Mouse (Mus musculus) forebrain, embryonic 14.5 days (tissue): ENCODE data around the gene Dapp1. TPM values are rescaled to one million over a fixed set of nuclear protein-coding genes. Genes with fewer than 3 reads are reported as not detected.

Source experiments
- ATAC-seq: fragments of 200-750 bp; cut with Nextera tagmentation; 2 replicates; pipeline ENCODE4 v1.8.0; 2017; ENCODE audit warnings: mild to moderate bottlenecking, moderate library complexity
- DNase-seq: peaks from one replicate; pipeline ENCODE4 v3.0.0-alpha.2; 2015; ENCODE audit warnings: low spot score
- H3K27ac ChIP-seq: fragments of 300-500 bp; sonication (generic); 2 replicates; pipeline ENCODE4 v1.5.1; 2014; ENCODE audit warnings: low read depth, mild to moderate bottlenecking, control low read depth, low read length, moderate library complexity
- H3K27me3 ChIP-seq: fragments of 300-500 bp; sonication (generic); replicated peaks from 2 replicates; pipeline ENCODE4 v1.6.1; 2014; ENCODE audit warnings: low read length, control low read depth, mixed read lengths; ENCODE audit not compliant: control insufficient read depth, insufficient read depth
- H3K36me3 ChIP-seq: fragments of 300-500 bp; sonication (generic); 2 replicates; pipeline ENCODE4 v1.6.1; 2014; ENCODE audit warnings: low read length, control low read depth; ENCODE audit not compliant: control insufficient read depth, insufficient read depth
- H3K4me1 ChIP-seq: fragments of 300-500 bp; sonication (generic); 2 replicates; pipeline ENCODE4 v1.6.1; 2014; ENCODE audit warnings: antibody characterized with exemption, low read length, control low read depth; ENCODE audit not compliant: control insufficient read depth, insufficient read depth
- H3K4me2 ChIP-seq: fragments of 300-500 bp; sonication (generic); 2 replicates; pipeline ENCODE4 v1.6.1; 2014; ENCODE audit warnings: mild to moderate bottlenecking, control low read depth, low read length
- H3K4me3 ChIP-seq: fragments of 300-500 bp; sonication (generic); 2 replicates; pipeline ENCODE4 v1.5.1; 2014; ENCODE audit warnings: low read depth, low read length, control low read depth
- H3K9ac ChIP-seq: fragments of 300-500 bp; sonication (generic); 2 replicates; pipeline ENCODE4 v1.6.1; 2014; ENCODE audit warnings: mild to moderate bottlenecking, low read length, control low read depth, moderate library complexity
- H3K9me3 ChIP-seq: fragments of 300-500 bp; sonication (generic); replicated peaks from 2 replicates; pipeline ENCODE4 v1.6.1; 2016; ENCODE audit warnings: low read length, control low read depth, mixed read lengths; ENCODE audit not compliant: control insufficient read depth
- WGBS: fragments of 180-500 bp; shearing (Covaris S2); extraction: QIAGEN DNeasy Blood & Tissue Kit; methylation state at CpG from one replicate; pipeline ENCODE4 v1.1.7; 2014; 5-methylcytosine and 5-hydroxymethylcytosine counted together
- polyA plus RNA-seq: library from polyadenylated mRNA; unstranded; fragments of >200 nt; fragmentation: Nextera tagmentation; extraction: Ambion mirVana; gene quantifications from 2 replicates; pipeline ENCODE4 v1.2.1, GENCODE M21; 2014

Dapp1 gene
- polyA plus RNA-seq, 1 experiment from 2014 or later, result 2.4 TPM

GRCm38 (mm10) chr3:137881093-137881492, 100.3 kb downstream of the Dapp1 start:
- Histone ChIP-seq H3K4me3 (no peak overlapping the region), H3K27ac (no peak overlapping the region), H3K4me1 (no peaks in the 10 kb centered on the region), H3K27me3 (no peaks in the 10 kb centered on the region), H3K36me3 (no peaks in the 10 kb centered on the region), H3K9ac (no peak overlapping the region), H3K9me3 (no peaks in the 10 kb centered on the region), H3K4me2 (no peak overlapping the region)
- ATAC-seq (no peak), DNase-seq (no peak)
- WGBS, result 90% methylated on average over 5 of the region's 5 CpGs

Other genes with a start within 250 kb of the Dapp1 start
- 1,646 and 1,983 TPM in 2 replicates for gene H2afz, start 117.1 kb downstream of the Dapp1 start, polyA plus RNA-seq
- gene Dnajb14, start 113.9 kb downstream of the Dapp1 start, polyA plus RNA-seq, result 6.3 and 9.1 TPM in 2 replicates
- 143 and 153 TPM in 2 replicates for gene Lamtor3, start 63.0 kb downstream of the Dapp1 start, polyA plus RNA-seq
- gene 1110002E22Rik, start 83.5 kb upstream of the Dapp1 start, polyA plus RNA-seq, result 0.03 and 0.04 TPM in 2 replicates
- gene Gm5105, start 85.8 kb upstream of the Dapp1 start, polyA plus RNA-seq, result not detected in 2 replicates
- 6.0 and 9.5 TPM in 2 replicates for gene Trmt10a, start 161.9 kb upstream of the Dapp1 start, polyA plus RNA-seq
- gene Mttp, start 163.4 kb upstream of the Dapp1 start, polyA plus RNA-seq, result 7.5 and 8.6 TPM in 2 replicates
- gene 4930579F01Rik, start 212.3 kb upstream of the Dapp1 start, polyA plus RNA-seq, result not detected in 2 replicates
- gene Adh7, start 236.2 kb upstream of the Dapp1 start, polyA plus RNA-seq, result 0.14 and 0.96 TPM in 2 replicates